Mouse (Mus musculus) myocyte (in vitro differentiated cells): ENCODE data around the gene Haspin.

Experiments used
- MYOD1 ChIP-seq, 3 experiments: IDR thresholded peaks; one replicate each; pipeline ENCODE4 v1.6.1; 2011; ENCODE audit warnings: control low read depth in 2 of 3, low read depth in 2 of 3, mild to moderate bottlenecking in 2 of 3, moderate library complexity in 1 of 3; ENCODE audit not compliant: insufficient read length in 2 of 3, control insufficient read depth in 1 of 3
- MYOG ChIP-seq, 3 experiments: IDR thresholded peaks; one replicate each; pipeline ENCODE4 v1.6.1; 2011; ENCODE audit warnings: control low read depth in 2 of 3, low read depth in 2 of 3, mild to moderate bottlenecking in 2 of 3; ENCODE audit not compliant: insufficient read length in 2 of 3, control insufficient read depth in 1 of 3, insufficient read depth in 1 of 3
- POLR2A ChIP-seq: IDR thresholded peaks from one replicate; pipeline ENCODE4 v1.6.1; 2011; ENCODE audit warnings: low read depth, mild to moderate bottlenecking, control low read depth, moderate library complexity; ENCODE audit not compliant: insufficient read length
- REST ChIP-seq: IDR thresholded peaks from one replicate; pipeline ENCODE4 v1.6.1; 2011; ENCODE audit warnings: mild to moderate bottlenecking, control low read depth, moderate library complexity; ENCODE audit not compliant: insufficient read depth, insufficient read length
- TCF12 ChIP-seq: IDR thresholded peaks from one replicate; pipeline ENCODE4 v1.6.1; 2011; ENCODE audit warnings: mild to moderate bottlenecking, control low read depth; ENCODE audit not compliant: poor library complexity, insufficient read depth, severe bottlenecking
- USF1 ChIP-seq: IDR thresholded peaks from one replicate; pipeline ENCODE4 v1.6.1; 2011; ENCODE audit warnings: low read depth, mild to moderate bottlenecking, control low read depth, moderate library complexity

- TF ChIP-seq MYOG (IDR thresholded peaks at IDR 0.05; ENCODE audit: control insufficient read depth in 1 of 3, insufficient read depth in 1 of 3, insufficient read length in 2 of 3, low read depth in 2 of 3) (peak in 1 of 3 experiments; percentile 32), POLR2A (no peak), MYOD1 (IDR thresholded peaks at IDR 0.05; ENCODE audit: control insufficient read depth in 1 of 3, insufficient read length in 2 of 3, low read depth in 2 of 3) (no peak), TCF12 (no peak), REST (no peak), USF1 (no peak)
These were observed 29.7 kb downstream of the Haspin start for GRCm38 (mm10) chr11:73108195-73108897.
